Mouse (Mus musculus): ENCODE data around the gene 1700012B07Rik.
A peak's percentile ranks its signal among the peaks of the same experiment; 100 is the strongest.

Gene 1700012B07Rik

GRCm38 (mm10) chr11:109751636-109752603 is 75.9 kb downstream of the 1700012B07Rik start:
- no peak for DNase-seq (ENCODE audit: low read depth, low spot score)

- DNase-seq (ENCODE audit: low read depth, low spot score), result no peak
Observed at GRCm38 (mm10) chr11:109745210-109745609, 82.6 kb downstream of the 1700012B07Rik start.

GRCm38 (mm10) chr11:109737967-109738366 is 89.9 kb downstream of the 1700012B07Rik start:
- DNase-seq (ENCODE audit: low read depth, low spot score), result peak; percentile 11

Data from 3T3-L1 (cell line).